Mouse (Mus musculus) midbrain, embryonic 16.5 days (tissue): Measurements from ENCODE around the gene Zfp112. TPM values are rescaled to one million over a fixed set of nuclear protein-coding genes. Genes with fewer than 3 reads are reported as not detected.

Experiments
- ATAC-seq: fragments of 200-750 bp; cut with Nextera tagmentation; 2 replicates; pipeline ENCODE4 v1.8.0; 2017; ENCODE audit warnings: moderate TSS enrichment
- H3K27ac ChIP-seq: fragments of 300-500 bp; sonication (generic); 2 replicates; pipeline ENCODE4 v1.5.1; 2014; ENCODE audit warnings: mild to moderate bottlenecking, low read length, mixed read lengths
- H3K27me3 ChIP-seq: fragments of 300-500 bp; sonication (generic); 2 replicates; pipeline ENCODE4 v1.6.1; 2014; ENCODE audit warnings: low read depth, low read length, mixed read lengths; ENCODE audit not compliant: control insufficient read depth, insufficient read depth
- H3K36me3 ChIP-seq: fragments of 300-500 bp; sonication (generic); 2 replicates; pipeline ENCODE4 v1.6.1; 2014; ENCODE audit warnings: mild to moderate bottlenecking, low read length, moderate library complexity, mixed read lengths; ENCODE audit not compliant: control insufficient read depth, insufficient read depth
- H3K4me1 ChIP-seq: fragments of 300-500 bp; sonication (generic); 2 replicates; pipeline ENCODE4 v1.6.1; 2014; ENCODE audit warnings: mild to moderate bottlenecking, low read length, mixed read lengths; ENCODE audit not compliant: control insufficient read depth, insufficient read depth
- H3K4me2 ChIP-seq: fragments of 300-500 bp; sonication (generic); 2 replicates; pipeline ENCODE4 v1.6.1; 2014; ENCODE audit warnings: mild to moderate bottlenecking, low read length, mixed read lengths
- H3K4me3 ChIP-seq: fragments of 300-500 bp; sonication (generic); 2 replicates; pipeline ENCODE4 v1.5.1; 2014; ENCODE audit warnings: low read depth, mild to moderate bottlenecking, low read length, moderate library complexity, mixed read lengths
- H3K9ac ChIP-seq: fragments of 300-500 bp; sonication (generic); 2 replicates; pipeline ENCODE4 v1.6.1; 2014; ENCODE audit warnings: low read depth, low read length, mixed read lengths
- H3K9me3 ChIP-seq: fragments of 300-500 bp; sonication (generic); replicated peaks from 2 replicates; pipeline ENCODE4 v1.6.1; 2014; ENCODE audit warnings: mild to moderate bottlenecking, low read length, mixed read lengths; ENCODE audit not compliant: control insufficient read depth, poor library complexity, severe bottlenecking
- WGBS: fragments of 180-500 bp; shearing (Covaris S2); extraction: QIAGEN DNeasy Blood & Tissue Kit; methylation state at CpG from one replicate; pipeline ENCODE4 v1.1.7; 2014; 5-methylcytosine and 5-hydroxymethylcytosine counted together
- polyA plus RNA-seq: library from polyadenylated mRNA; unstranded; fragments of >200 nt; fragmentation: Nextera tagmentation; extraction: Ambion mirVana; gene quantifications from 2 replicates; pipeline ENCODE4 v1.2.1, GENCODE M21; 2015

Gene Zfp112
- polyA plus RNA-seq, 1 experiment from 2014 or later, result 12.1 TPM

DNA sequence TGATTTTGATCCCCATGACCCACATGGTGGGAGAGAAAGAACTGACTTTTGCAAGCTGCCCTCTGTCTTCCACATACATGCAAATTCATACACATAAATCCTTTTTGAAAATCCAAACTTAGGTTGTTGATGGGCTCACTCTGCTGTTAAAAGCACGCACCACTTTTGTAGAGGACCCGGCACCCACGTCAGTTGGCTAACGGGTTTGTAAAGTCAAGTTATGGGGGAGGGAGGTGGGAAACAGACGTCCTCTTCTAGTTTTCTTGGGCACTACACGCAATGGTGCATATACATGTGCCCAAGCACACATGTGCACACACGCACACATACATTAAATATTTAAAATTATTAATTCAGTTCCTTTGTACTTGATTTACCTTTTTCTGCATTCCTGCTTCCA, 1.3 kb upstream of the Zfp112 start:
- ATAC-seq, result no peak
- no peak overlapping the region for H3K27ac ChIP-seq
- peaks cover 29% of the 10 kb centered on the region for H3K9me3 ChIP-seq
- no peaks in the 10 kb centered on the region for H3K27me3 ChIP-seq
- WGBS, result 93% methylated on average over 7 of the region's 7 CpGs
- no peak overlapping the region for H3K9ac ChIP-seq
- H3K36me3 ChIP-seq, result peaks cover 32% of the 10 kb centered on the region
- H3K4me1 ChIP-seq, result peaks cover 4% of the 10 kb centered on the region
- no peak overlapping the region for H3K4me2 ChIP-seq
- no peak overlapping the region for H3K4me3 ChIP-seq

DNA sequence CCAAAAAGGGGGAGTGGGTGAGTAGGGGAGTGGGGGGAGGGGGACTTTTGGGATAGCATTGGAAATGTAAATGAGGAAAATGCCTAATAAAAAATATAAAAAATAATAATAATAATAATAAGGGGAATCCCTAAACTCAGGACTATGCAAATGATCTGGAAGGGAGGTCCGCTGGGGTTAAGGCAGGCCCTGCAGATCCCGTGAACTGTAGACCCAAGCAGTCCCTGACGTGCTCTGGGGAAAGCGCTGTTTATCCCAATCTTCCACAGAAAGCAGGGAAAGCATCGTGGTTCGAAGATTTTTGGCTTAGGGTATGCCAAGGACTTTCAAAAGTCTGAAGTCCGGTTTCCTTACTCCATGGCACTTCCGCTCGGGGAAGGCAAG, 350 bp upstream of the Zfp112 start:
- peak; percentile 75; the same call in 1 of the 2 replicates for ATAC-seq
- peak overlapping the region; percentile 57; the same call in 1 of the 2 replicates for H3K27ac ChIP-seq
- H3K27me3 ChIP-seq, result no peaks in the 10 kb centered on the region
- H3K36me3 ChIP-seq, result peaks cover 23% of the 10 kb centered on the region
- H3K9ac ChIP-seq, result peak overlapping the region; percentile 80; the same call in 1 of the 2 replicates
- WGBS, result 7% methylated on average over 9 of the region's 9 CpGs
- H3K4me2 ChIP-seq, result peak overlapping the region; percentile 80
- H3K9me3 ChIP-seq, result peaks cover 20% of the 10 kb centered on the region
- peak overlapping the region; percentile 57 for H3K4me3 ChIP-seq
- H3K4me1 ChIP-seq, result peaks cover 4% of the 10 kb centered on the region

DNA sequence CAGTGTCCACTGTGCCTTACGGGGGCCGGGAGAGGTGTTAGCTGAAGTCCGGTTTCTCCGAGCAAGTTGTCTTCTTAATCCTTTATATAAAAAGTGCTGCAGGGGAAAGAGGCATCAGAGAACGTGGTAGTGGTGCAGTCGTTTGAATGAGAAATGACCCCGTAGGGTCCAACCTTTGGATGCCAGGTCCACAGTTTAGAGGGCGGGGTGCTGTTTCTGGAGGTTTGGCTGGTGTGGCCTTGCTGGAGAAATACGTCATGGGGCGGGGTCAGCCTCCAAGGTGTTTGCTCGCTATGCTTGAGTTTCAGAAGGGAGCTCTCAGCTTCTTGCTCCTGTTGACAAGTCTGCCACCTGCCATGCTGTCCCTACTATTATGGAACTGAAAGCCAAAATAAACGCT, 887 bp downstream of the Zfp112 start:
- 9% methylated on average over 12 of the region's 12 CpGs for WGBS
- H3K9ac ChIP-seq, result peak overlapping the region; percentile 80
- H3K9me3 ChIP-seq, result peaks cover 8% of the 10 kb centered on the region
- peaks cover 11% of the 10 kb centered on the region for H3K36me3 ChIP-seq
- peaks cover 4% of the 10 kb centered on the region for H3K4me1 ChIP-seq
- H3K4me2 ChIP-seq, result peak overlapping the region; percentile 80
- H3K4me3 ChIP-seq, result peak overlapping the region; percentile 57
- H3K27ac ChIP-seq, result peak overlapping the region; percentile 76
- H3K27me3 ChIP-seq, result no peaks in the 10 kb centered on the region
- ATAC-seq, result 0 out of 2 replicates have a peak, but pooled peaks have one; percentile 2

DNA sequence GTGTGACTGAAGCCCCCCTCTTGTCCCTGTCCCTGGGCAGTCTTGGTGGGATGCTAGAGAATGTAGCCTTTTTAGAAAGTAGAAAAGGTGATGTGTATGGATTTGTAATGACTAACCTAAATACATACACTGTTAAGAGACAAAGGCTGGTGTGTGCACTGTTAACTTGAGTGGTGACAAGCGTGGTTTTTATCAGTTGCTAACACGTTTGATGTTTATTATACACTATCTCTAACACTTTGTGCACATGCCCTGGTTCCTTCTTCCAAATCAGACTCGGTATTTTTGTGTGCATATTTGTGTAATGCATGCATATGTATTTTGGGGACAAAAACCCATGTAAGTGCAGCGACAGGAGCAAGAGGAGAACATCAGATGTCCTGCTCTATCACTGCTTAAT, 4.5 kb downstream of the Zfp112 start:
- 84% methylated on average over 4 of the region's 4 CpGs for WGBS
- peaks cover 4% of the 10 kb centered on the region for H3K4me1 ChIP-seq
- no peaks in the 10 kb centered on the region for H3K27me3 ChIP-seq
- no peak for ATAC-seq
- no peak overlapping the region for H3K27ac ChIP-seq
- H3K4me2 ChIP-seq, result no peak overlapping the region
- H3K9ac ChIP-seq, result no peak overlapping the region
- H3K9me3 ChIP-seq, result no peaks in the 10 kb centered on the region
- no peaks in the 10 kb centered on the region for H3K36me3 ChIP-seq
- H3K4me3 ChIP-seq, result no peak overlapping the region

DNA sequence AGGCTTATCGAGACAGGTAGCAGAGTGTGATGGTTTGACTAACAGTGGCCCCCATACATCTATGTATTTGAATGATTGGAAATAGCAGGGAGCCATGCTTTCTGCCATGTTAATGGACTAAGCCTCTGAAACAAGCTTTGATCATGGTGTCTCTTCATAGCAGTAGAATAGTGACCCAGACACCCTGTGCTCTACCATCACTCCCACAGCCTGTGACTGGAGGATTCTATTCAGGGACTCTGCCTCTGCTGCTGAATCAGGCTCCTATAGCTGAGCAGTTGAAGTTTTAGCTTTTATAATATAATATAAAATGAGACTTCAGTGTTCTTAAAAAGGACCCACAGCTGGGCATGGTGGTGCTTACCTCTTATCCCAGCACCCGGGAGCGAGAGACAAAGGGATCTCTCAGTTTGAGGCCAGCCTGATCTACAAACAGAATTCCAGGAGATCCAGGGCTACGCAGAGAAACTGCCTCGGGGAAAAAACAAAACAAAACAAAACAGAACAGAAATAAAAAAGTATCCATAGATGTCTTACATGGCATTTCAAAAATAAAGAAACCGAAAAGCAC, 21.4 kb downstream of the Zfp112 start:
- peak; percentile 62 for ATAC-seq
- H3K36me3 ChIP-seq, result peaks cover 21% of the 10 kb centered on the region
- 14% methylated on average over 6 of the region's 6 CpGs for WGBS
- H3K4me1 ChIP-seq, result peaks cover 10% of the 10 kb centered on the region
- H3K27ac ChIP-seq, result peak overlapping the region; percentile 75
- H3K9ac ChIP-seq, result peak overlapping the region; percentile 81
- H3K9me3 ChIP-seq, result no peaks in the 10 kb centered on the region
- peak overlapping the region; percentile 57 for H3K4me3 ChIP-seq
- peak overlapping the region; percentile 86 for H3K4me2 ChIP-seq
- H3K27me3 ChIP-seq, result no peaks in the 10 kb centered on the region

DNA sequence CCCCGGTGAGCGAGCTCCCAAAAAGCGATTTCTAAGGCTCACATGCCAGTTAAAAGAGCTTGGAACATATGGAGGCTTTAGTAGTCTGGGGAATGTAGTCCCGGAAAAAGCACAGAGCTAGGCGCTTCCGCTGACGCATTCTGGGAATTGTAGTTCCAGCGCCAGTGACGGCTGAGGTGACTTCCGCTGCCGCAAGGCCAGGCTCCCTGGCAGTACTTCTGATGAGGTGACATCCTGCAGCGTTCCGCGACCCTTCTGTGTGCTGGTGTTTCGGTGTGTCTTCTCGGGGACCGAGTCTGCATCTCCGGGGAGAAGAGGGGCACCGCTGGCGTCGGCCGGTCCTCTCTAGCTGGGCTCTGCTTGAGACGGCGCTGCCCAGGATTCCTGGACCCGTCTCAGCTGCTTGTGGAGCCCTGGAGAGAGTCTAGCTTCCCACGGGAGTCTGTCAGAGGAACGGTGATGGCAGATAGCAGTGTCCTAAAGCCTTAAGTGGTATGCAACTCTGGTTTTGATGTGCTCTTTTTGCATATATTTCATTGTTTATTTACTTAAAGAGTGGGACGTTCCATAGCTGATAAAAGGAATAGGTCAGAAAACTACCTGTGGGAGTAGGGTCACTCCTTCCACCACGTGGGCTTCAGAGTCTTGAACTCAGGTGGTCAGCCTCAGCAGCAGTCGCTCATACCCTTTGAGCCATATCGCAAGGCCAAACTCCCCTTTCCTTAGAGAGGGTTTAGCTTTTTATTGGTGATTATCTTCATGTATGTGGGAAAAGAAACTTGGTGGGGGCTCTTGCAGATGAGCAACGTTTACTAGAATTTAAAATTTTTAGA, 22.1 kb downstream of the Zfp112 start, which contains the start of gene Zfp235:
TSS of gene Zfp235 (plus strand) at position 174 of the 833 bp plus-strand sequence.
- WGBS, result 4% methylated on average over 32 of the region's 32 CpGs
- peak; percentile 93 for ATAC-seq

DNA sequence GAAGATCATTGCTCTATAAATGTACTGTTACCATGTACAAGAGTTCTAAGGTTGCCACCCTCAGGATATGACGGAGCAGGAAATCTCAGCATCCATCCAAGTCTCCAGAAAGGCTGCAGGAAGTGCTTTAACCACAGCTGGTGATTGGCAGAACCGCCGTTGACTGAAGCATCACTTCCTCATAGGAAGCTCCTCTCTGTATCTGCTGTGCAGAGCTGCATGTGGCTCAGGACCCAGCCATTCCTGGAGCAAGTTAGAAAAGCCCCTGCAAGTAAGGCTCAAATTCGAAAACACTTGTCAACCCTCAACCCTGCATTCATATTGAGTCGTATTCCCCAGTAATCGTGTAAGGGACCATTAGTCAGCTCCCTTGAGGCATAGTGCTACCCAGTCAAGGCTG, 30.5 kb downstream of the Zfp112 start:
- ATAC-seq, result no peak
- Histone ChIP-seq H3K4me2 (no peak overlapping the region), H3K9ac (no peak overlapping the region), H3K36me3 (peaks cover 45% of the 10 kb centered on the region), H3K4me1 (no peaks in the 10 kb centered on the region), H3K27ac (no peak overlapping the region), H3K9me3 (no peaks in the 10 kb centered on the region), H3K27me3 (no peaks in the 10 kb centered on the region), H3K4me3 (no peak overlapping the region)
- WGBS, result 90% methylated on average over 6 of the region's 6 CpGs

More for the DNA sequence above, 22.1 kb downstream of the Zfp112 start, which contains the start of gene Zfp235:
- peak within 1 kb of the TSS; percentile 75 for H3K27ac ChIP-seq
- H3K9ac ChIP-seq, result peak within 1 kb of the TSS; percentile 81
- peak within 1 kb of the TSS; percentile 57 for H3K4me3 ChIP-seq
- H3K27me3 ChIP-seq, result no peaks in the 10 kb centered on the region
- H3K9me3 ChIP-seq, result no peaks in the 10 kb centered on the region
- H3K4me2 ChIP-seq, result peak within 1 kb of the TSS; percentile 86
- H3K4me1 ChIP-seq, result peaks cover 10% of the 10 kb centered on the region
- peaks cover 25% of the 10 kb centered on the region for H3K36me3 ChIP-seq

DNA sequence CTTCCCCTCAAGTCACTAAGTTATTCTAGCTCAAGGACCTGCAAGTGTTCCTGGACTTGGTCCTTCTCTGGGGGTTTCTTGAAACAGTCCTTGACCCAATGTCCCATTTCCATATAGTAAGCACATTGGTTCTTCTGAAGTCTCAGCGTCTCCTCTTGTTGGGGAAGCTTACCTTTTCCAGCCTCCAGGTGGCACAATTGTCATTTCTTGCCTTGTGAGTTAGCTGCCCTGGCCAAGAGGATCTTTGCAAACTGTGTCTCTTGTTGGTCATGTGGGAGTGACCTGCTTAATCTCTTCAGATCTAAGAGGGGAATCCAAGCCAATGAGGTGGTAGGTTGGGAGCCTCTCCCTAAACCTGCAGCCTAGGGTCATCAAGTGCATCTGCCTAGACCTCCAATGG, 41.2 kb downstream of the Zfp112 start:
- H3K27me3 ChIP-seq, result no peaks in the 10 kb centered on the region
- peaks cover 3% of the 10 kb centered on the region for H3K9me3 ChIP-seq
- no peaks in the 10 kb centered on the region for H3K4me1 ChIP-seq
- H3K4me2 ChIP-seq, result no peak overlapping the region
- H3K4me3 ChIP-seq, result no peak overlapping the region
- 6% methylated on average over 1 of the region's 1 CpGs for WGBS
- H3K27ac ChIP-seq, result no peak overlapping the region
- H3K9ac ChIP-seq, result no peak overlapping the region
- no peak for ATAC-seq
- no peaks in the 10 kb centered on the region for H3K36me3 ChIP-seq

DNA sequence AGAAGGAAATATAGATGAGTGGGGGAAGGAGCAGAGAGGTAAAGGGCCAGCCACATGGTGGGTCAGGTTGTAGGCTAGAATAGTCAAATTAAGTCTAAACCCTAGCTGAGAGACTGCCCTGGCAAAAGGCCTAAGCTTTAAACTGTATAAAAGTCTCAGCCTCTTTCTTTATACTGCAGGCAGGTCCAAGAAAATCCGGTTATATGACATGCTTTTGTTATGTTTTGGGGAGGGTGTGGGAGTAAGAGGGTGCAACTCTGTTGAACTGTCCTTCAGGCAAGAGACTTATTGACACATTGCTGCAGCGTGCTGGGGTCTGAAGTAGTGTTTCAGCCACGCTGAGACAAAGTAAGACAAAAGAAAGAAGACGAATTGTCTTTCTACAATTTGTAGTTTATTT, 60.1 kb downstream of the Zfp112 start:
- Histone ChIP-seq H3K4me1 (peaks cover 6% of the 10 kb centered on the region; the same call in 1 of the 2 replicates), H3K27me3 (no peaks in the 10 kb centered on the region), H3K27ac (no peak overlapping the region), H3K36me3 (no peaks in the 10 kb centered on the region), H3K9ac (no peak overlapping the region), H3K9me3 (no peaks in the 10 kb centered on the region), H3K4me3 (no peak overlapping the region), H3K4me2 (no peak overlapping the region)
- WGBS, result 59% methylated on average over 4 of the region's 4 CpGs
- ATAC-seq, result no peak
